Mouse (Mus musculus): ENCODE measurements around the gene Nkx2-4. TPM values are rescaled to one million over a fixed set of nuclear protein-coding genes. Genes with fewer than 3 reads are reported as not detected.

Nkx2-4 gene
- total and polyA plus RNA-seq, 3 experiments = not detected

DNA sequence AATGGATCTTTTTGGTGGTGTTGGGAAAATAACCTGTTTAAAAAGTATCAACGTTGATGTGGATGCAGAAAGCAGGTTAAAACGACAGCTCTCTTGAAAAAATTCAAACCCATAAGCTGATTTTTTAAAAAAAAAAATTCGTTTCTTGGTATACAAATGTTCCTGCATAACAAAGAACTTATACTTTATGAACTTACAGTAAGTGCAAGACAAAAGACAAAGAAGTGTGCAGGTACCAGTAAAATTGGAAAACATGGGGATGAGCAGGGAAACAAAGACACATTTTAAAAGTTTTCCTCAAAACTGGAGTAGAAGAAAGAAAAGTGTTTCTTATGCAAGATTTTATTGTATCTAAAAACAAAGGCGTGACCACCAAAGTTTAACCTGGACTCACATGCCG, 1.2 kb upstream of the Nkx2-4 start:
- H3K36me3 ChIP-seq (ENCODE audit: control insufficient read depth in 1 of 2, insufficient read depth in 2 of 2, low read length in 2 of 2) = no peaks in the 10 kb centered on the region
- H3K27me3 ChIP-seq (ENCODE audit: control insufficient read depth in 1 of 2, insufficient read depth in 2 of 2, low read length in 2 of 2) = no peaks in the 10 kb centered on the region; a peak in 2 of 4 replicates
- no peak for TF ChIP-seq TCF12 (IDR thresholded peaks at IDR 0.05; ENCODE audit: low read depth, low read length)
- TF ChIP-seq ZMIZ1 (IDR thresholded peaks at IDR 0.05; ENCODE audit: low read depth, low read length) = no peak
- TF ChIP-seq USF2 (IDR thresholded peaks at IDR 0.05; ENCODE audit: borderline replicate concordance in 1 of 2, insufficient read depth in 1 of 2, low read depth in 1 of 2, low read length in 2 of 2) = no peak
- TF ChIP-seq NRF1 (IDR thresholded peaks at IDR 0.05; ENCODE audit: insufficient read depth, low read depth, low read length, poor library complexity, severe bottlenecking) = no peak
- TF ChIP-seq GABPA (IDR thresholded peaks at IDR 0.05; ENCODE audit: low read depth, low read length) = no peak
- TF ChIP-seq NELFE (IDR thresholded peaks at IDR 0.05; ENCODE audit: low read depth, low read length) = no peak
- TF ChIP-seq MAZ (IDR thresholded peaks at IDR 0.05; ENCODE audit: low read depth, low read length) = no peak
- no peak for TF ChIP-seq ZC3H11A (IDR thresholded peaks at IDR 0.05; ENCODE audit: low read depth, low read length)
- TF ChIP-seq RCOR1 (IDR thresholded peaks at IDR 0.05; ENCODE audit: low read depth, low read length) = no peak
- no peak for TF ChIP-seq ETS1 (IDR thresholded peaks at IDR 0.05; ENCODE audit: low read depth, low read length)
- TF ChIP-seq BHLHE40 (IDR thresholded peaks at IDR 0.05; ENCODE audit: borderline replicate concordance, low read depth, low read length) = no peak
- DNase-seq (ENCODE audit: low read depth, low spot score) = no peak
- H3K4me1 ChIP-seq (ENCODE audit: control insufficient read depth in 1 of 2, insufficient read depth in 2 of 2, low read length in 2 of 2) = no peaks in the 10 kb centered on the region
- no peak overlapping the region for H3K27ac ChIP-seq (ENCODE audit: control insufficient read depth, low read depth, low read length)
- H3K9ac ChIP-seq (ENCODE audit: control insufficient read depth, low read depth, low read length, poor library complexity, severe bottlenecking) = no peak overlapping the region
- H3K79me2 ChIP-seq (ENCODE audit: control insufficient read depth, insufficient read depth, low read length, poor library complexity) = no peaks in the 10 kb centered on the region
- H3K4me3 ChIP-seq (ENCODE audit: control insufficient read depth in 1 of 2, insufficient read depth in 1 of 2, low read depth in 2 of 2, low read length in 2 of 2) = no peak overlapping the region
- H3K9me3 ChIP-seq (replicated peaks; ENCODE audit: insufficient read depth, low read length) = no peaks in the 10 kb centered on the region

- TF ChIP-seq E2F4 (IDR thresholded peaks at IDR 0.05; ENCODE audit: borderline replicate concordance, low read depth, low read length) = no peak
- TF ChIP-seq POLR2AphosphoS2 (IDR thresholded peaks at IDR 0.05; ENCODE audit: low read length) = no peak
- TF ChIP-seq HCFC1 (IDR thresholded peaks at IDR 0.05; ENCODE audit: low read depth, low read length) = no peak
- no peak for TF ChIP-seq TCF12 (IDR thresholded peaks at IDR 0.05; ENCODE audit: low read depth, low read length)
- TF ChIP-seq POLR2AphosphoS5 (IDR thresholded peaks at IDR 0.05; ENCODE audit: borderline replicate concordance, low read depth, low read length) = no peak
- Histone ChIP-seq H3K27ac (ENCODE audit: control insufficient read depth, low read depth, low read length) (no peak overlapping the region), H3K9me3 (replicated peaks; ENCODE audit: insufficient read depth, low read length) (no peaks in the 10 kb centered on the region), H3K36me3 (ENCODE audit: control insufficient read depth in 1 of 2, insufficient read depth in 2 of 2, low read length in 2 of 2) (no peaks in the 10 kb centered on the region), H3K27me3 (ENCODE audit: control insufficient read depth in 1 of 2, insufficient read depth in 2 of 2, low read length in 2 of 2) (no peaks in the 10 kb centered on the region; a peak in 2 of 4 replicates), H3K4me1 (ENCODE audit: control insufficient read depth in 1 of 2, insufficient read depth in 2 of 2, low read length in 2 of 2) (no peaks in the 10 kb centered on the region), H3K9ac (ENCODE audit: control insufficient read depth, low read depth, low read length, poor library complexity, severe bottlenecking) (no peak overlapping the region), H3K4me3 (ENCODE audit: control insufficient read depth in 1 of 2, insufficient read depth in 1 of 2, low read depth in 2 of 2, low read length in 2 of 2) (no peak overlapping the region), H3K79me2 (ENCODE audit: control insufficient read depth, insufficient read depth, low read length, poor library complexity) (no peaks in the 10 kb centered on the region)
- DNase-seq (ENCODE audit: low read depth, low spot score) = no peak
Measured at GRCm38 (mm10) chr2:147085937-147086336, 692 bp upstream of the Nkx2-4 start.

Data from MEL (cell line).